Mouse (Mus musculus): ENCODE measurements around the gene Hsd17b2. TPM values are rescaled to one million over a fixed set of nuclear protein-coding genes. Genes with fewer than 3 reads are reported as not detected.

Hsd17b2 gene
- total RNA-seq (2021) = under 1 TPM; 0.35 to 0.37 TPM
- long read RNA-seq, experiment 1 = 0 reads
- long read RNA-seq, experiment 2 = 0 reads

DNA sequence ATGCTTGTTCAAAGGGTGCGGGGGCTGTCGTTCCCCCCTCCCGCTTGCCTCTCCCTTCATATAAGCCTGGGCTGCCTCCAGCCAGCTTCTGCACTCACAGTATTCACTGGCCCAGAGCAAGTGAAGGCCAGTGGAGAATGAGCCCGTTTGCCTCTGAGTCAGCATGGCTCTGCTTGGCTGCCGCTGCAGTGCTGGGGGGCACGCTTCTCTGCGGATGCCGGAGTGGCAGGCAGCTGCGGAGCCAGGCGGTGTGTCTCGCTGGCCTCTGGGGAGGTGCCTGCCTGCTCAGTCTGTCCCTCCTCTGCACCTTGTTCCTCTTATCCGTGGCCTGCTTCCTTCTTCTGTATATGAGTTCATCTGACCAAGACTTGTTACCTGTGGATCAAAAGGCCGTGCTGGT lies at the start of gene Hsd17b2:
Gene Hsd17b2 (plus strand): TSS at position 46 of the 400 bp plus-strand sequence.
- DNase-seq (ENCODE audit: low spot score in 2 of 2) = no peak

DNA sequence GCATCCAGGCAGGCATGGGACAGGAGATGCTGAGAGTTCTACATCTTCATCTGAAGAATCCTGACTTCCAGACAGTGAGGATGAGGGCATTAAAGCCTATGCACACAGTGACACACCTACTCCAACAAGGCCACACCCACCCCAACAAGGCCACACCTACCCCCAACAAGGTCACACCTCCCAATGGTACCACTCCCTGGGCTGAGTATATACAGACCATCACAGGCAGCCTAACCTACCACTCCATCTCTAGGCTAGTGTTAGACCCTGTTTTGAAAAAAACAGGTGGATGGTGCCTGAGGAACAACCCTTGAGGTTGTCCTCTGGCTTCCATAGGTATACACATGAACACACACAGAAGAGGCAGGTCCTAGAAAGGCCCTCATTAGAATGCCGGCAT lies 49.4 kb upstream of the Hsd17b2 start:
- no peak for DNase-seq (ENCODE audit: low spot score in 2 of 2)

DNA sequence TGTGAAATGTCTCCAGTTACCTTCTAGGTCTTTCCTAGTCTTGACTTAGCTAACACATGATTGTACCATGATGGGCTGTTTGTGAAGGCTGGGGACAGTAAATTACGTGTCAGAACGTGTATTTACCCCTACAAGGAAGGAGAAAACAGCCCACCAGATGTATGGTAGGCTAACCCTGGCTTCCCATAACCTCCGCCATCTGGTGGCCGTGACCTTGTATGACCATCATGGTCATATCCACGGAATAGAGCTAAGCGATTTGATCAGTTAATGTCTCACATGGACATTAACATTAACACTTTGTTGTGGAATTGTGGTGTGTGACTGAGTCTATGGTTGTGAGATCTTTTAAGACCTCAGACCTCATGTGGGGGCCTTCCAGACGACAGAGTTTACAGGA lies 42.7 kb upstream of the Hsd17b2 start:
- no peak for DNase-seq (ENCODE audit: low spot score in 2 of 2)

DNA sequence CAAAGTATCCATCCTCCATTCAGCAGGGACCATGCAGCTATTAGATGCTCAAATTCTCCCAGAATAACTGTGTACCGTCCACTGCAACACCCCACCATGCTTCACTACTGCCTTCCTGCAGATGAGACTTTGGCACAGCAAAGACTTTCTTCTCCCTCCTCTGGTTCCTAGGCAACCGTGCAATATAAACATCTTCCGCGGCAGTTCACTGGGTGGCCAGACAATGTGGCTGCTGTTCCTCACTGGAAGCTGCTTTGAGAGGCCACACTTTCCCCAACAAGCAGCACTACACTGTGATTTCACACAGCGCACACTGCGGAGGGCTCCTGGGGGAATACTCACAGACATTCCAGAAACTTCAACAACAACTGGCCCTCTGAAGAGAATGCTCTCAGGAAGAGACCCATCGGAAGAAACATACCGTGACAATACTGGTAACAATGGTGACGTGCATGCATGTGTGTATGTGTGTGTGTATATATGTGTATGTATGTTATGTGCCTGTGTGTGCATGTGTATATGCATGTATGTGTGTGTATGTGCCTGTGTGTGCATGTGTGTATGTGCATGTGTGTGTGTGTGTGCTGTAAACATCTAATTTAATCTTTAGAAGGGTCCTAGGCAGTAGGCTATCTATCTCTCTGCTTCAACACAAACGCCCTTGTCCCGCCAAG lies 41.2 kb upstream of the Hsd17b2 start:
- DNase-seq (ENCODE audit: low spot score in 2 of 2) = peak; percentile 6 to 13

DNA sequence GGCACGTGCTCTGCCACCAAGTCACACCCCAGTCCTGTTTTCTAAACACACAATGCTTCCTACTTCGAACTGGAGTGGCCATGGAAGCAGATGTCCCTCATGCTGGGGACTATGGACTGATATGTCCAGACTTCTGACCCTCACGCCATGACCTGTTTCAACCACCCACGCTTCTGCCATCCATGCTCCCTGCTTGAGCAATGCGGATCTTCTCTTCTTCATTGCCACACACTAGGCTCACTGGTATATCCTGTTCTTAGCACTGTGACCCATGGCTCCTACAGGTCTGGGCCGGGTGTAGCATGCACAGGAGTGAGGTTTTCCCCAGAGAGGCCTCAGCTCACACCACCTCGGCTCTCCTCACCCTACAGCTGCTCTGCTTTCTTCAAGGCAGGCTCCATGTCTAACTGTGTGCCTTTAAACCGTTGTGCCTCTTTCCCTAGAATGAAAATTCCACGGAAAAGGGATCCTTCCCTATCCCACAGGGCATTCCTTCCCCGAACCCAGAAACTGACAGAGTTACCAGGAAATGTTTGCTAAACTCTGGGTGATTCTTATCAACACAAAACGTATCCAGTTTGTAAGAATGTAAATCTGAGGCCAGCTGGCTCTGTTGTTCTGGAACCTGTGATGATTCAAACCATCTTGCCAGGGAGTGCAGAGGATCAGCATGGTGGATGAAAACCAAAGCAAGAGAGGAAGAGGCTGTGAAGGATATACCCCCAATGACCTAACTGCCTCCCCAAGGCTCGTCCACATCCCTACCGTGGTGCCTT lies 34.2 kb upstream of the Hsd17b2 start:
- DNase-seq (ENCODE audit: low spot score in 2 of 2) = no peak

DNA sequence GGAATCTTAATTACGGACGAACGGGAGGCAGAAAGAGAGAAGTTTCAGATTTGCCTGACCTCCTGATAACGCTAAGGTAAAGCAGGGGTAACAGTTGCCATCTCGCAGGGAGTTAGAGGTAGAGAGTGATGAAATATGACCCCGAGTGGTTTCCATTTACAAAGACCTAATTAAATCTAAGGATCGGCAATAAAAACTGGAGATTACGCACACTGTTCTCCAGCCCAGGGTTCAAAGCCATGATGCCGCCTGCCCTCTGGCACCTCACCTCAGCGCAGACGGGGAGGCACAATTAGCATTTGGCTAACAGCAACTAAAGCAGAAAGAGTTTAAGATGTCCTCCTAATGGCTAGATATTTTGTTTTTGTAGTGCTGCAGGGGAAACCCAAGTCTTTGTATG lies 31.2 kb upstream of the Hsd17b2 start:
- DNase-seq (ENCODE audit: low spot score in 2 of 2) = no peak

GRCm38 (mm10) chr8:117672558-117672957 lies 29.1 kb upstream of the Hsd17b2 start:
- no peak for DNase-seq (ENCODE audit: low spot score in 2 of 2)

DNA sequence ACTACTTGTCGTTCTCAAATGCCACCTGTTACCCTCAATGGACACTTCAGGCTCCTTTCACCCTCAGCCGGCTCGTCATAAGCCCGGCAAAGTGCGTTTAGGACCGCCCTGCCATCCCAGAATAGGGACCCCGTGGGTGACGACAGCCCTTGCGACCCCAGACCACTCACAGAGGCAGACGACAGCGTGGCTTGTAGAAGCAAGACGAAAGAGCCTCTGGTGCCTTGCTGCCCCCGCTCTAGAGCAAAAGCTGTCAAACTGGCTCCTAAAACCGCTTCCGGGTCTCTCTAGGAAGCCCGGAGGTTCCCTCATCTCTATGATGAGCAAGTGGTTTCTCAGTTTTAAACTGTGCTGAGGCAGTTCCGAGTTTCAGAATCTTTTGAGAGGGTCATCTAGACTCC lies 28.3 kb upstream of the Hsd17b2 start, which contains the start of gene Sdr42e1:
Gene Sdr42e1 (minus strand): TSS at position 260 of the 401 bp plus-strand sequence.
- DNase-seq (ENCODE audit: low spot score in 2 of 2) = peak; percentile 20 to 41

- no peak for DNase-seq (ENCODE audit: low spot score in 2 of 2)
Measured at GRCm38 (mm10) chr8:117675171-117675570, 26.5 kb upstream of the Hsd17b2 start.

GRCm38 (mm10) chr8:117676460-117676859 lies 25.2 kb upstream of the Hsd17b2 start:
- no peak for DNase-seq (ENCODE audit: low spot score in 2 of 2)

DNA sequence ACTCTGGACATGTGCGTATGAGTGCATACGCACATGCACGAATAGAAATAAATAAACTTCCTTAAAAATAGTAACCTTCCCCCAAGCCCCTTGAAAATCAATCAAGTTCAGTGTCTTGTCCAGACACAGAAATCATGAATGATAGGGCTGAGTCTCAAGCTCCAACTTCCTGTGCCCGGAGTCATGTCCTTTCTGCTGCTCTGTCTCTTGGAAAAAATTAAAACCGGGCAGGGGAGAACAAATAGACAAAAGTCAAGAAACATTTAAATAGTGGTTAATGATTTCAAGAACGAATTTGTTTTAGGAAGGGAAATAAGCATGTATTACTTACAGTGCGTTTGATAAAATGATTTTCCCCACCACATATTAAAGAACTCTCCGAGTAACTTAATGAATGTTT lies 24.7 kb upstream of the Hsd17b2 start:
- DNase-seq (ENCODE audit: low spot score in 2 of 2) = no peak

DNA sequence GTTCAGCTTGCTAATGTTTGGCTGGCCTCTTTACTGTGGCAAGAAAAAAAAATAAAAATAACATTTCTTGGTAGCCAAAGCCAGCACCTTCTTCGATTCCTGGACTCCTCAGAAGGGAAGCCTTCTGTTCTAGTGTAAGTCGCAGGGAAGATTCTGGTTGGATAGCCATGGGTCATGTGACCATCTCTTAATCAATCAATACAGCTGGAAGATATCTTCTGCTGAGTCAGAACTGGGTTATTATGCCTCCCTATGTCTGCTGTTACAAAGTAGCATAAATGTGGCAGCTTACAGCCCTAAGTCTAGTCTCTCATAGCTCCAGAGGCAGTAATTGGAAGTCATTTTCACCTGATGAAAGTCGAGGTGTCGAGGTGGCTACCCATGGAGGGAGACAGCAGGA lies 23.1 kb upstream of the Hsd17b2 start:
- DNase-seq (ENCODE audit: low spot score in 2 of 2) = no peak

GRCm38 (mm10) chr8:117683925-117684472 lies 17.7 kb upstream of the Hsd17b2 start:
- DNase-seq (ENCODE audit: low spot score in 2 of 2) = no peak

DNA sequence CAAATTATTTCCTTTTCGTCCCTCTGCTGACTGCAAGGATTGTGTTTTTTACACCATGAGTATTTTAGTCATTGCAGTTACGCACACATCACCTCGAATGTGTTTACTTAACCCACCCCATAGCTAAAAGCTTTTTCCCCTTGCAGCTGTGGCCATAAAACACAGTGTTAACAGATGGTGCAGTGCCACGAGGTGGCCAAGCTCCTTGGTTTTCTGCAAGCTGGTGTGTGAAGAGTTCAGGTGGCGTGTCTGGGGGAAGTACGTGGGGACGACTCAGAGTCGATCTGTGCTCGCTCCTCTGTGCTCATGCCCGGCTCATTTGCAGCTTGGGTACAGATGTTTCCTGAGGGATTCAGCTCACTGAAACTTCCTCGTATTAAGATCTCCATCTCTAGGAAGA lies 17.2 kb upstream of the Hsd17b2 start:
- DNase-seq (ENCODE audit: low spot score in 2 of 2) = no peak

DNA sequence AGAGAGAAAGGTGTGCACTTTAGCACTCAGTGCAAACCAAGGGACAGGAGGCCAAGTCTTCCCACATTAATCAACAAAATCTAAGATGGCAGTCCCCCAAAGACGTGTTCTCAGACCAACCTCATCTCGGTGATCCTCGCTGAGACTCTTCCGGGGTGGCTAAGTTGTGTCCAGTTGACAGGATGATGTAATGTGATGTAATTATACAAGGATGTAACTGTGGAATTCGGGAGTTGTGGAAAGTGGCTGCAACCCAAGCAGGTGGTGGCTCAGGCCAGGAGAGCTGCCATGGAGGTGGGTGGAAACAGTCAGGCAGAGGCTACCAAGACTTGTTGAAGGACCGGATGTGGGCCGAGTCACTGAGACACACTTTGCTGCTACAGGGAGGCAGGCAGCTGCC lies 13.8 kb upstream of the Hsd17b2 start:
- DNase-seq (ENCODE audit: low spot score in 2 of 2) = no peak

DNA sequence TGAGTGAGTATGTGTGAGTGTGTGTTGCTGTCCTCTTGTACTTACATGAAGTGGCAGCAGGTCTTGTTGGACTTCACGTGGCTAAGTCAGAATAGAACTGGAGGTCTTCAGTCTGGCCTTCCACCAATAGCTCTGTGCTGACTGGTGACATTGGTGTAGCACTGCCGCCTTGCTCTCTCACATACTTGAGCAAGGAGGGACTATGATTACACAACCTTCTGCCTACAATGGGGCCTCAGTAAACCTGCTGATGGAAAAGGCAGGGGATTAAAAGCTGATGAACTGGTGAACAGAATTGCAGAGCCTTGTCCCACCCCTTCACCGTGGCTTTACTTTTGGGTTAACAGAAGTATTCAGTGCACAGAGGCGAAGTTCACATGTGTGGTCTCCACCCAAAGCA lies 9.6 kb upstream of the Hsd17b2 start:
- no peak for DNase-seq (ENCODE audit: low spot score in 2 of 2)

DNA sequence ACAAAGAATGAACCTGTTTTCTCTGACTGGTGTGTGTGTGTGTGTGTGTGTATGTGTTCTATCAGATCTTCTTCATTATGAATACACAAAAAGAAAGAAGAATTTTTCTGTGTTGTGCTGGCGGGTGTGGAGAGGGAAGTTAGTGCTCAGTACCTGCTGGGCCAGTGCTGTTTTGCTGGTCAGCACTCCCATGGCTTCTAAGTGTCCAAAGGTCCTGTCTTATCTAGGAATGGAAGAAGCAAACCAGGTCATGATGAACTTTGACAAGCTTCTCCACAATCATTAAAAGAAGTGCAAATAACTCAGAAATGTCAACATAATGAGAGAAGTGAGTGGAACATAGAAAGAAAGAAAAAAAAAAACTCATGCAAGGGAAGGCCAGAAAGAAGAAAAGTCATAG lies 6.1 kb upstream of the Hsd17b2 start:
- no peak for DNase-seq (ENCODE audit: low spot score in 2 of 2)

GRCm38 (mm10) chr8:117697248-117697647 lies 4.5 kb upstream of the Hsd17b2 start:
- peak; percentile 29 to 45 for DNase-seq (ENCODE audit: low spot score in 2 of 2)

GRCm38 (mm10) chr8:117700699-117701098 lies 1.0 kb upstream of the Hsd17b2 start:
- no peak for DNase-seq (ENCODE audit: low spot score in 2 of 2)

DNA sequence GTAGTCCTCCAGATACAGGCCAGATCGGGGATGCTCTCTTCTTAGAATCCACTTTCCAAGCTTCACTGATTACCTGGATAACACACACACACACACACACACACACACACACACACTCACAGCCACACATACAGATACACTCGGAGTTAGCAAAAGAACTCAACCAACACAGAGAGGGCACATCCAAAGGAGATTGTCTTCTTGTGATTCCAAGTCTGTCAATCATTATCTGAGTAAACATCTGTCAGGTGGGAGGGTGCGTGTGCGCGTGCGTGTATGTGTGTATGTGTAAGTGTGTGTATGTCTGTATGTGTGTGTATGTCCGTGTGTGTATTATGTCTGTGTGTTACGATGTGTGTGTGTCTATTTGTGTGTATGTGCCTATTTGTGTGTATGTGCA lies 458 bp upstream of the Hsd17b2 start:
- DNase-seq (ENCODE audit: low spot score in 2 of 2) = no peak

DNA sequence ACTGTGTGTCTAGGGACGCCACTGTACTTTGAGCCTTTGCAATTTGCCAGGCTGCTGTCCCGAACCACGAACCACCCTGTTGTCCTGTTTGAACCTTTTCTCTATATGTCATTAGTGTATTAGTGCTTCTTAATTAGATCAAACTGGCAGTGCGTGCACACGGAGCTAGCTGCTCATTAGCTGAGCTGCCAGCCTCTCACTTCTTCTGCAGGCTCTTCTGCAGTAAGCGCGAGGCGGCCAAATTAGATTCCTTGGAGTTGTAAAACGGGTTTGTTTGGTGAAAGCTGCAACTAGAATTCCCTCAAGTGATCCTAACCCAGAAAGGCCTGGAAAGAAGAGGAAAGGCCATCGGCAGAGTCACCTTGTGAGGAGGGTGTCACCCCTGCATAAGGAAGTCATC lies 997 bp downstream of the Hsd17b2 start:
- no peak for DNase-seq (ENCODE audit: low spot score in 2 of 2)

- no peak for DNase-seq (ENCODE audit: low spot score in 2 of 2)
Measured at GRCm38 (mm10) chr8:117706141-117706540, 4.4 kb downstream of the Hsd17b2 start.

All from left cerebral cortex, adult 18-20 months (tissue).